Mouse (Mus musculus) cerebellum, adult 11-12 months (tissue): ENCODE measurements around the gene Nudt14.

Source experiments
- DNase-seq: peaks from one replicate; pipeline ENCODE4 v3.0.0; 2022

The Nudt14 gene

DNA sequence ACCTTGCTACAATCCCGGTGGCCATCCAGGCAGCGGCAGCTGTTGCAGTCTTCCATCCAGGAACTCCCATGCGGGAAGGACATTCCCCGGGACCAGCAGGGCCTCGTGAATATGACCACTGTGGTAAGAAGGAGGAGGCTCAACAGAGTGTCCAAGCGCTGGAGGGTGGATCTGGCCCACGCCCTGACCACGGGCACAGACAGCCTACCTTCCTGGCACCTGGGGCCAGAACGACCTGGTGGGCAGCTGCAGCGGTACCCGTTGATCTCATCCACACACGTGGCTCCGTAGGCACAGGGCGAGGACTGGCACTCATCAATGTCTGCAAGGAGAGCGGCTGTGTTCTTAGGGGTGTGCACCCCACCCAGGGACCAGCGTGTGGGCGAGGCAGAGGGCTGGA, 30.2 kb downstream of the Nudt14 start:
- DNase-seq: no peak

DNA sequence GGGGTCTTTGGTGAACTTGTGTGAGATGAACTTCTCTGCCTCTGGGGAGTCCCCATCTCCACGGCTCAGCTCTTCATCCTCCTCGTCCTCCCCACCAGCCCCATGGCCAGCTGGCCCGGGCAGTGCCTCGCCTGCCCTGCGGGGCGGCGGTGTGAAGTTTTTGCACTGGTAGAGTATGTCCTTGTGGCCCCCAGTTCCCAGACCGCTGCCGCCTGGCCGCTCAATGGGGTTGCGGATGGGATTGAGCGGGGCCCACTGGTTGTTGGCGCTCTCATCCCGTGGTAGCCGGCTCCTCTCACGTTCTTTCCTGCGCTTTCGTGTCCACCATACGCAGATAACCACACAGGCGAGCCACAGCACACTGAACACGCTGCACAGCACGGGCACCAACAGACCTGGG, 32.9 kb downstream of the Nudt14 start:
- no peak for DNase-seq

DNA sequence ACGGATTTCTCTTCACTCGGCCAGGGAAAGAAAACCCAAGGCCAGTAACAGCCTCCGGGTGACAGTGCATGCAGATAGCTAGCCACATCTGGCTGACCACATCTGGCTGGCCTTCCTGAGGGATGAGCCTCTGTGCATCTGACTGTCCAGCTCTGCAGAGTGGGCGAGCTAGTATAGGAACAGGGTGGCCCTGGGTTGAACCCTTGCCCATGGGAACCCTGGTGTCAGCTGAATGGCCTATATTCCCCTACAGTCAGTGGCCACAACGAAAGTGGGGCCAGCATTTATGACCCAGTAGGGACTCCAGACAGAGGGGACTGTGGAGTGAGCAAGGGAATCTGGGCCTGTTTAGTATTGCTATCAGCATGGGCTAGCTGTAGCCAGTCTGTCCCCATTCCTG, 36.9 kb downstream of the Nudt14 start:
- no peak for DNase-seq

DNA sequence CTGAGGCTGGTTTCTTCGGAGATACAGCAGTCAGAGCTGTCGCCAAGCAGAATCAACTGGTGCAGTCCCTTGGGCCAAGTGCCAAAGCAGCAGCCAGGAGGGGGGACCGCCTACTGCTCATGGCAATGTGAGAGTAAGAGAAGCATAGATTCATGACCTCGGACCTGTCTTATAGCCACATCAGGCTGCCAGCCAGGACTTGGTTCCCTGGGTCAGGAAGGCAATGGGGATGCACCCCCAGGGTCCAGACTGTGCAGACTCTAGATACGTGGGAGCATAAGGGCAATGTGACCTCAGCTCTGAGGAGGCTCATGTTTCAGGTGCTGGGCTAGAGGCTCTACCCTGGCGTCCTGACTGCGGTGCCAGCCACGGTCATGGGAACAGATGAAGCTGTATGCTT, 38.0 kb downstream of the Nudt14 start:
- no peak for DNase-seq

DNA sequence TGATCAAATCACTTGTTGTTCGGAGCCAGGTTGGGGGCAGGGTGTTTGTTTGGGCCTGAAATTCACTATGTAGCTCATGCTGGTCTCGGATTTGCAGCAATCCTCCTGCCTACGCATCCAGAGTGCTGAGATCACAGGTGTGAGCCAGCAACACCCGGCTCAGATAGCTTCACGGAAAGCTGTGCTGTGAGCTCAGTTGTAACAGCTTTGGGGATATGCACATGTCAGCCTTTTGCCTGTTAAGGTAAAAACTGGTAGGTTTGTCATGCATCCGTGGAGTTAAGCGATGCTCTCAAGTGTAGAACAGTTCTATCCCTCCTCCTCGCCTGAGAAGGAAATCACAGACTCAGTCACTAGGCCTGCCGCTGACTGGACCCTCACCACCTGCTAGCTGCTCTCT, 41.3 kb downstream of the Nudt14 start:
- DNase-seq: no peak

DNA sequence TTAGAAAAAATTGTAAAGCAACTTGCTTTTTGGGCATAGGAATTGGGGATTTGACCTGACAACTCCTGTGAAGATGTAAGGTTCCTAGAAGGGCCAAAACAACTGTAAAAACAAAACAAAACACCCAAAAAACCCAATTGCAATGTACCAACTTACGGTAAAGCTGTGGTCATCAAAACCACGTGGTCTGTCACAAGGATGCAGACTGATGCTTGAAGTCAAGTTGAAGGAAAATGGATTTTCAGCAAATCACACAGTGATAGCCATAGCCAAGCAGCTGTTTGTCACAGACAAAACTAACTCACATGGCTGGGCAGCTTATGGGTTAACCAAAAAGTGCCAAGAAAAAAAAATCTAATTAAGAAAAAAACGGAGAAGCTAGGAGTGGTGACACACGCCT, 43.0 kb downstream of the Nudt14 start:
- no peak for DNase-seq

DNA sequence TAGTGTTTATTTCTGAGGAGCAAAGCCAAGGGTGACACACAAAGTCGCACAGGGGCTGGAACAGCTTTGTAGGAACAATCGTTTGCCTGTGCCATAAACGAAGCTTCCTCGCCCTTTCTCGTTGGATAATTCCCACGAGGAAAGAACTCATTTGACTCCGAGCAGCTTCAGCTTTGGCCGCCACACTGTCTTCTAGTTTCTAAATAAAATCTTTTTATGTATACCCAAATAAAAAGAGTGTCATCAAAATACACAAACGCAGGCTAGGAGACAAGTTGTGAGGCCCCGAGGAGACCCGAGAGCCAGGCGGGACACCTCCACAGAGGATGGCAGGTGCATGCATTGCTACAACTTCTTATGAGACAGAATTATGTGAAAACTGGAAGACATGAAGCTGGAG, 43.6 kb downstream of the Nudt14 start:
- DNase-seq: no peak

DNA sequence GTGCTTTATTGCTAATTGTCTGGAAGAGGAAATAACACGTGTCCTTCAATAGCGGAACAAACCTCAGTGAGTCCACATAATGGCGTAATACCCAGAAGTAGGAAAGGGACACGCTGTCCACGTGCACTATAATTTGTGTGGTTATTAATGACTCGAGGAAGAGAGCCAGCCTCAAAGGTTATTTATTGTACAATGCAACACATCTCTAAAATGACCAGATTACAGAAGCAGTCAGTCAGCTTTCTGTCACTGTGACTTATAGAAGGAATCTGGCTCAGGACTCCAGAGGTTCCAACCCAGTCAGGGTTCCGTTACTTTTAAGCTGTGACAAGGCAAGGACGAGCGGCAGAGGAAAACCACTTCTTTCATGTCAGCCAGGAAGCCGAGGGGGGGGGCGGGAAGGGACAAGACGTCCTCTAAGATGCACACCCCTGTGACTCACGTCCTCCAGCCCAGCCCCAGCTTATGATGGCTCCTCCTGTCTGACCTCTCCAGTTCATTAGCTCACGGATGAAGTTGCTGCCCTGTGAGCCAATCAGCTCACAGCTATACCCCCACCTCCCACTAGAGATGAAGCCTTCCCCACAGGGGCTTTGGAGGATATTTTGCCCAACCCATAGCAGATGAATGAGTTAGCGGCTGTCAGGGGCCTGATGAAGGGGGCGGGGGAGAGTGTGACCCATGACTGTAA, 44.3 kb downstream of the Nudt14 start:
- DNase-seq: no peak

DNA sequence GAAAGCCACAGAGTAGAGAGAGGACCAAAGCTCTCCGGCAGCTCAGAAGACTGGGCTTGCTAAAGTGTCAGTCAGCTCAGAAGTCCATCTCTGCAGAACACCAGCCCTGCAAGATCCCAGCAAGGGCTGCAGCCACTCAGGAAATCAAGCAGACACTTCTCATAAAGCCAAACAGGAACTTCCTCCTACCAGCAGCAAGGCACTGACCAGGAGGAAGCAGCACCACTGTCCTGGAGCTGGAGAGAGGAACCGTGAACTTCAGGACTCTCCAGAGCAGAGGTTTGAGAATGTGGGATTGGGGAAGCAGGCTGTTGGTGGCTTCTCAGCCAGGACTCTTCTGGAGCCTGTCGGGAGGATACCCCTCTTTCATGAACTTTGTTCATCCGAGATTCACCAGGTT, 47.0 kb downstream of the Nudt14 start:
- no peak for DNase-seq

DNA sequence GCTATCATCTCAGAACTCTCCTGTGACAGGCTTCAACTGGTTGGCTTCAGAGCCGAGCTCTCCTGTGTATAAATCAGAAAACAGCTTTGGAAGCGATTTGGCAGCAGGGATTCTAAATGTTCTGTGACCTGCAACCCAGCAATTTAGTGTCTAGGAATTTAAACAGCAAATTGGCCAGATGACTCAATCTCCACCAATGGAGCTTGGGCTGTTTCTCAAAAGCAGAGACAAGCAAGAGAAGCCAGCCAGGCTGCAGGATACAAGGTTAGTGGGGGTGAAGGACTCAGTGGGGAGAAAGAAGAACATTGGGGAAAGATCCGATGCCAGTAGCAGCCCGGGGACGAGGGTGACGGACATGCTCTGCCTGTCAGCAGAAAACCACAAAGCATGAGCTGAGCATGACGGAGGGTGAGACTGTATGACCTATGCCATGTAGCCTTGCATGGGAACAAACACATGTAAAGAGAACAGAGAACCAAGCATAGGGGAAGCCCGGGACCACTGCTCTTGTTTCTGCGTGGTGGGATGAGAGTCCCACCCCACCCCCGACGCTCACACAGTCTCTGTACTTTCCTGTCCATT, 47.5 kb downstream of the Nudt14 start:
- no peak for DNase-seq

DNA sequence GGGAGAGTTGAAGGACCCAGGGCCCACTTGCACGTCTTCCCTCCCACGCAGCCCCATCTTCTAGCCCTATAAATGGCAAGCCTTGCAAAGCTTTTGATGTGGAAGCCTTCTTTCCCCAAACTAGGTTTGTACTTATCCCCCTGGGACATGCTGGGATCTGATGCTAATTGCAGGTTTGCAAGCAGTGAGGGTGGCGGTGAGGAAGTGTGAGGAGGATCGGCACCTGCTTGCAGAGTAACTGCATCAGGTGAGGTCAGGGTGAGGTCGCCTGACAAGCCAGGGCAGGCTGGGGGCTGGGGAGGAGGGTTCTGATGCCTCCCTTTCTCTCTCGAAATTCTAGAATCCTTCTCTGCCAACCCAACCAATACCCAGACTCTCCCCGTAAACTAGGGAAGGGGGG, 56.5 kb downstream of the Nudt14 start:
- no peak for DNase-seq
